Mouse (Mus musculus) forebrain, embryonic 15.5 days (tissue): ENCODE measurements around the gene Gba2. TPM values are rescaled to one million over a fixed set of nuclear protein-coding genes. Genes with fewer than 3 reads are reported as not detected.
"Not testable (repeated sequence)": the region's sequence is repeated elsewhere in the genome, so short reads cannot be mapped to it uniquely, and the experiment has no call there.

Experiments used
- ATAC-seq: fragments of 200-750 bp; cut with Nextera tagmentation; replicated peaks from 2 replicates; pipeline ENCODE4 v1.8.0; 2017; ENCODE audit warnings: mild to moderate bottlenecking, moderate TSS enrichment, moderate library complexity
- H3K27ac ChIP-seq: fragments of 300-500 bp; sonication (generic); replicated peaks from 2 replicates; pipeline ENCODE4 v1.5.1; 2015; ENCODE audit warnings: mild to moderate bottlenecking, inconsistent platforms
- H3K27me3 ChIP-seq: fragments of 300-500 bp; sonication (generic); 2 replicates; pipeline ENCODE4 v1.6.1; 2015; ENCODE audit warnings: inconsistent platforms
- H3K36me3 ChIP-seq: fragments of 300-500 bp; sonication (generic); 2 replicates; pipeline ENCODE4 v1.6.1; 2015; ENCODE audit warnings: mild to moderate bottlenecking, inconsistent platforms
- H3K4me1 ChIP-seq: fragments of 300-500 bp; sonication (generic); 2 replicates; pipeline ENCODE4 v1.6.1; 2015; ENCODE audit warnings: inconsistent platforms
- H3K4me2 ChIP-seq: fragments of 300-500 bp; sonication (generic); replicated peaks from 2 replicates; pipeline ENCODE4 v1.6.1; 2015; ENCODE audit warnings: mild to moderate bottlenecking, inconsistent platforms
- H3K4me3 ChIP-seq: fragments of 300-500 bp; sonication (generic); 2 replicates; pipeline ENCODE4 v1.5.1; 2015; ENCODE audit warnings: mild to moderate bottlenecking, inconsistent platforms
- H3K9ac ChIP-seq: fragments of 300-500 bp; sonication (generic); replicated peaks from 2 replicates; pipeline ENCODE4 v1.6.1; 2015; ENCODE audit warnings: mild to moderate bottlenecking, inconsistent platforms
- H3K9me3 ChIP-seq: fragments of 300-500 bp; sonication (generic); 2 replicates; pipeline ENCODE4 v1.6.1; 2016; ENCODE audit warnings: inconsistent platforms
- WGBS: fragments of 180-500 bp; shearing (Covaris S2); methylation state at CpG from one replicate; pipeline ENCODE4 v1.1.7; 2015; ENCODE audit warnings: mixed read lengths; 5-methylcytosine and 5-hydroxymethylcytosine counted together
- polyA plus RNA-seq: library from polyadenylated mRNA; unstranded; fragments of >200 nt; fragmentation: Nextera tagmentation; extraction: Ambion mirVana; gene quantifications from 2 replicates; pipeline ENCODE4 v1.2.1, GENCODE M21; 2015

Gene Gba2
- 59.1 and 61.0 TPM in 2 replicates for polyA plus RNA-seq

GRCm38 (mm10) chr4:43578376-43579204 lies at the start of gene Gba2, which contains the start of gene Rgp1:
Gene Gba2, minus strand, starts transcription at chr4:43578873.
Gene Rgp1, plus strand, starts transcription at chr4:43578715.
- peak within 1 kb of the TSS; percentile 96 for H3K4me2 ChIP-seq
- no peaks in the 10 kb centered on the region for H3K27me3 ChIP-seq
- peak within 1 kb of the TSS; percentile 87 for H3K27ac ChIP-seq
- H3K9ac ChIP-seq = peak within 1 kb of the TSS; percentile 96
- H3K9me3 ChIP-seq = no peaks in the 10 kb centered on the region
- peak; percentile 89 for ATAC-seq
- H3K4me3 ChIP-seq = peak within 1 kb of the TSS; percentile 87
- peaks cover 48% of the 10 kb centered on the region for H3K4me1 ChIP-seq
- peaks cover 27% of the 10 kb centered on the region for H3K36me3 ChIP-seq
- WGBS = under 1% methylated on average over 76 of the region's 76 CpGs

- H3K9ac ChIP-seq = no peak overlapping the region
- ATAC-seq = no peak
- no peak overlapping the region for H3K4me2 ChIP-seq
- WGBS = 91% methylated on average over 4 of the region's 4 CpGs
- H3K27ac ChIP-seq = no peak overlapping the region
- H3K4me1 ChIP-seq = no peaks in the 10 kb centered on the region
- H3K4me3 ChIP-seq = no peak overlapping the region
- H3K36me3 ChIP-seq = no peaks in the 10 kb centered on the region
- no peaks in the 10 kb centered on the region for H3K27me3 ChIP-seq
- H3K9me3 ChIP-seq = peaks cover 3% of the 10 kb centered on the region; the same call in 1 of the 2 replicates
Measured at GRCm38 (mm10) chr4:43620146-43620778, 41.6 kb upstream of the Gba2 start.

- 62% methylated on average over 3 of the region's 3 CpGs for WGBS
- H3K9me3 ChIP-seq = no peaks in the 10 kb centered on the region
- ATAC-seq = no peak
Measured at GRCm38 (mm10) chr4:43613060-43613730, 34.5 kb upstream of the Gba2 start.

GRCm38 (mm10) chr4:43612534-43612933 lies 33.9 kb upstream of the Gba2 start:
- Histone ChIP-seq H3K4me2 (no peak overlapping the region), H3K36me3 (no peaks in the 10 kb centered on the region), H3K4me1 (no peaks in the 10 kb centered on the region), H3K27me3 (no peaks in the 10 kb centered on the region), H3K27ac (no peak overlapping the region), H3K4me3 (no peak overlapping the region), H3K9me3 (no peaks in the 10 kb centered on the region), H3K9ac (no peak overlapping the region)
- ATAC-seq = no peak
- WGBS = 57% methylated on average over 10 of the region's 10 CpGs

More at GRCm38 (mm10) chr4:43613060-43613730, 34.5 kb upstream of the Gba2 start:
- Histone ChIP-seq H3K27me3 (no peaks in the 10 kb centered on the region), H3K9ac (no peak overlapping the region), H3K4me1 (no peaks in the 10 kb centered on the region), H3K4me3 (no peak overlapping the region), H3K4me2 (no peak overlapping the region), H3K36me3 (no peaks in the 10 kb centered on the region), H3K27ac (no peak overlapping the region)

- Histone ChIP-seq H3K9ac (no peak overlapping the region), H3K4me3 (no peak overlapping the region), H3K4me2 (no peak overlapping the region), H3K27ac (no peak overlapping the region), H3K36me3 (no peaks in the 10 kb centered on the region), H3K27me3 (no peaks in the 10 kb centered on the region), H3K9me3 (no peaks in the 10 kb centered on the region), H3K4me1 (no peaks in the 10 kb centered on the region)
- no peak for ATAC-seq
- 82% methylated on average over 9 of the region's 9 CpGs for WGBS
Measured at GRCm38 (mm10) chr4:43604751-43605685, 26.3 kb upstream of the Gba2 start.

GRCm38 (mm10) chr4:43604099-43604498 lies 25.4 kb upstream of the Gba2 start:
- Histone ChIP-seq H3K36me3 (no peaks in the 10 kb centered on the region), H3K9ac (no peak overlapping the region), H3K4me1 (no peaks in the 10 kb centered on the region), H3K4me3 (no peak overlapping the region), H3K27me3 (no peaks in the 10 kb centered on the region), H3K9me3 (no peaks in the 10 kb centered on the region), H3K4me2 (no peak overlapping the region), H3K27ac (no peak overlapping the region)
- no peak for ATAC-seq
- 73% methylated on average over 3 of the region's 3 CpGs for WGBS

GRCm38 (mm10) chr4:43600195-43600934 lies 21.7 kb upstream of the Gba2 start:
- WGBS = 78% methylated on average over 9 of the region's 9 CpGs
- Histone ChIP-seq H3K9me3 (no peaks in the 10 kb centered on the region), H3K27ac (no peak overlapping the region), H3K36me3 (no peaks in the 10 kb centered on the region), H3K4me1 (no peaks in the 10 kb centered on the region), H3K9ac (no peak overlapping the region), H3K27me3 (no peaks in the 10 kb centered on the region), H3K4me3 (no peak overlapping the region), H3K4me2 (no peak overlapping the region)
- ATAC-seq = no peak

GRCm38 (mm10) chr4:43598650-43599380 lies 20.1 kb upstream of the Gba2 start:
- Histone ChIP-seq H3K4me1 (no peaks in the 10 kb centered on the region), H3K9ac (no peak overlapping the region), H3K4me3 (no peak overlapping the region), H3K4me2 (no peak overlapping the region), H3K36me3 (no peaks in the 10 kb centered on the region), H3K9me3 (no peaks in the 10 kb centered on the region), H3K27me3 (no peaks in the 10 kb centered on the region), H3K27ac (no peak overlapping the region)
- WGBS = 88% methylated on average over 7 of the region's 7 CpGs
- ATAC-seq = no peak

GRCm38 (mm10) chr4:43598200-43598599 lies 19.5 kb upstream of the Gba2 start:
- H3K9ac ChIP-seq = no peak overlapping the region
- 80% methylated on average over 4 of the region's 4 CpGs for WGBS
- H3K36me3 ChIP-seq = no peaks in the 10 kb centered on the region
- no peak overlapping the region for H3K4me3 ChIP-seq
- H3K4me2 ChIP-seq = no peak overlapping the region
- no peaks in the 10 kb centered on the region for H3K27me3 ChIP-seq
- ATAC-seq = no peak
- H3K9me3 ChIP-seq = no peaks in the 10 kb centered on the region
- no peak overlapping the region for H3K27ac ChIP-seq
- H3K4me1 ChIP-seq = no peaks in the 10 kb centered on the region

GRCm38 (mm10) chr4:43596597-43596996 lies 17.9 kb upstream of the Gba2 start:
- not testable (repeated sequence) for H3K4me2 ChIP-seq, H3K4me1 ChIP-seq, H3K36me3 ChIP-seq, H3K9ac ChIP-seq, H3K9me3 ChIP-seq, H3K27ac ChIP-seq, H3K4me3 ChIP-seq, H3K27me3 ChIP-seq, ATAC-seq
- WGBS = 78% methylated on average over 2 of the region's 2 CpGs
